Mouse (Mus musculus) splenic B cell, adult 2 months (primary cell): Measurements from ENCODE around the gene Zfp652.

Experiments used
- DNase-seq: peaks from one replicate; pipeline ENCODE4 v3.0.0-alpha.2; 2011; ENCODE audit warnings: low read depth, low spot score
- H3K27me3 ChIP-seq: 2 replicates; pipeline ENCODE4 v1.6.1; 2012; ENCODE audit warnings: mild to moderate bottlenecking, low read length, moderate library complexity, mixed read lengths; ENCODE audit not compliant: control insufficient read depth, poor library complexity, insufficient read depth, severe bottlenecking
- H3K36me3 ChIP-seq: 2 replicates; pipeline ENCODE4 v1.6.1; 2012; ENCODE audit warnings: mild to moderate bottlenecking, low read length, moderate library complexity, mixed read lengths; ENCODE audit not compliant: control insufficient read depth, poor library complexity, insufficient read depth, severe bottlenecking

The Zfp652 gene

GRCm38 (mm10) chr11:95821511-95821910, 109.0 kb downstream of the Zfp652 start:
- Histone ChIP-seq H3K36me3 (no peaks in the 10 kb centered on the region), H3K27me3 (no peaks in the 10 kb centered on the region)
- no peak for DNase-seq

DNA sequence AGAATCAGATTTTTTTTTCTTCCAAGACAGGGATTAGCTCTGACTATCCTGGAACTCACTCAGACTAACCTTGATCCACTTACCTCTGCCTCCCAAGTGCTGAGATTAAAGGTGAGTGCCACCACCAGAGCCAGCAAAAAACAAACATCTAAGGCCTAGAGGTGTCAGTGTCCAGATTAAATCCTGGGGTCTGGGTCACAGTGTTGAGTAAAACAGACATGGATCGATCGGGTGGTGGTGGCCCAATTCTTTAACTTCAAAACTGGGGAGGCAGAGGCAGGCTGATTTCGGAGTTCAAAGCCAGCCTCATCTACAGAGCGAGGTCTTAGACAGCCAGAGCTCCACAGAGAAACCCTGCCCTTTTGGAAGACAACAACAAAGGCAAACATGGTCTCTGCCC, 110.0 kb downstream of the Zfp652 start:
- no peak for DNase-seq
- H3K27me3 ChIP-seq: no peaks in the 10 kb centered on the region

GRCm38 (mm10) chr11:95824071-95824876, 111.8 kb downstream of the Zfp652 start, which contains the start of gene Phospho1:
Gene Phospho1 (plus strand): TSS chr11:95824499.
- H3K27me3 ChIP-seq: no peaks in the 10 kb centered on the region
- DNase-seq: peak; percentile 89

More for the DNA sequence above, 110.0 kb downstream of the Zfp652 start:
- no peaks in the 10 kb centered on the region for H3K36me3 ChIP-seq

GRCm38 (mm10) chr11:95824877-95825243, 112.4 kb downstream of the Zfp652 start:
- peak; percentile 24 for DNase-seq
- no peaks in the 10 kb centered on the region for H3K27me3 ChIP-seq
- H3K36me3 ChIP-seq: no peaks in the 10 kb centered on the region

More at GRCm38 (mm10) chr11:95824071-95824876, 111.8 kb downstream of the Zfp652 start, which contains the start of gene Phospho1:
- no peaks in the 10 kb centered on the region for H3K36me3 ChIP-seq

DNA sequence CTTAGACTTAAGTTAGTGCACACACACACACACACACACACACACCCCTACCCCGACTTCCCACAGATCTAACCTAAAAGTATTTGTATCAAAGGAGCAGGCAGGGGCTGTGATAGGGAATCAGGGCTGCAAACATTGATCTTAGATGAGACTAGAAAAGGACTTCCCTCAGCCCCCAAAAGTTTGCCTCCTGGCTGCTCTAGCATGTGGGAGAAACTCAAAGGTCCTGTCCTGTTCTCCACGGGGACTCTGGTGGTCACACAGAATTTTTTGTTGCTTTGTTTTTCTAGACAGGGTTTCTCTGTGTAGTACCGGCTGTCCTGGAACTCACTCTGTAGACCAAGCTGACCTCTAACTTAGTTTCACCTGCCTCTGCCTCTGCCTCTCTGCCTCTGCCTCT, 113.2 kb downstream of the Zfp652 start:
- DNase-seq: no peak
- Histone ChIP-seq H3K27me3 (no peaks in the 10 kb centered on the region), H3K36me3 (no peaks in the 10 kb centered on the region)

- no peak for DNase-seq
- H3K27me3 ChIP-seq: no peaks in the 10 kb centered on the region
- no peaks in the 10 kb centered on the region for H3K36me3 ChIP-seq
Measured at GRCm38 (mm10) chr11:95826317-95827167, 114.1 kb downstream of the Zfp652 start.

GRCm38 (mm10) chr11:95827168-95827447, 114.6 kb downstream of the Zfp652 start:
- H3K27me3 ChIP-seq: no peaks in the 10 kb centered on the region
- DNase-seq: no peak
- H3K36me3 ChIP-seq: peaks cover 1% of the 10 kb centered on the region; the same call in 1 of the 2 replicates

DNA sequence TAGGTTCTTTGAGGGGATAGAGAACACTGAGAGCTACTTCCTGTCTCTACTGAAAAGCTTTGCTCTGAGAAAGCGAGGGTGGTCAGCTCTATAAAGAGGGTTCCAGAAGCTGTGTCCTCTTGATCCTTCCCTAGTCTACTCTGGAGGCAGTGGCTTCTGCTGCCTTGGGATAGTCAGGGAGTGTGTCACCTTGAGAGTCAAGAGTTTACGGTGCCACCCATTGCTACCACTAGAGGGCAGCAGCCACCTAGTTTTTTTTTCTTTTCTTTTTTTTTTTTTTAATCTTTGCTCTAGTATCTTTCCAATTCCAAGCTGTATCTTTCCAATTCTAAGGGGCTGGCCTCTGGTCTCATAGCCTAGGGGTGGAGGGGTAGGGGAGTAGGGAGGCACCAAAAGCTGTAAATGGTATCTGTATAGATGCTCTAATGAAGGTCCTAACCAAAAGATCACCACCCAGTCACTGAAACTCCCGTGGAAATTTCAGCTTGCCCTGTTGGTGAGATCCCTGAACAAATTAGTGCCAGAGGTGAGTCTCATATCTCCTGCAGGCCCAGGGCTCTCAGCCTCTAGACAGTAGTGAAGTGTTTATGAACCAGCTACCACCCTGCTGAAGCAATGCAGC, 115.1 kb downstream of the Zfp652 start:
- DNase-seq: peak; percentile 83
- no peaks in the 10 kb centered on the region for H3K27me3 ChIP-seq
- H3K36me3 ChIP-seq: peaks cover 6% of the 10 kb centered on the region

- Histone ChIP-seq H3K27me3 (no peaks in the 10 kb centered on the region), H3K36me3 (peaks cover 12% of the 10 kb centered on the region)
- DNase-seq: peak; percentile 27
Measured at GRCm38 (mm10) chr11:95828181-95828964, 115.9 kb downstream of the Zfp652 start.

GRCm38 (mm10) chr11:95829526-95830050, 117.1 kb downstream of the Zfp652 start:
- H3K27me3 ChIP-seq: no peaks in the 10 kb centered on the region
- DNase-seq: no peak
- H3K36me3 ChIP-seq: peaks cover 12% of the 10 kb centered on the region

DNA sequence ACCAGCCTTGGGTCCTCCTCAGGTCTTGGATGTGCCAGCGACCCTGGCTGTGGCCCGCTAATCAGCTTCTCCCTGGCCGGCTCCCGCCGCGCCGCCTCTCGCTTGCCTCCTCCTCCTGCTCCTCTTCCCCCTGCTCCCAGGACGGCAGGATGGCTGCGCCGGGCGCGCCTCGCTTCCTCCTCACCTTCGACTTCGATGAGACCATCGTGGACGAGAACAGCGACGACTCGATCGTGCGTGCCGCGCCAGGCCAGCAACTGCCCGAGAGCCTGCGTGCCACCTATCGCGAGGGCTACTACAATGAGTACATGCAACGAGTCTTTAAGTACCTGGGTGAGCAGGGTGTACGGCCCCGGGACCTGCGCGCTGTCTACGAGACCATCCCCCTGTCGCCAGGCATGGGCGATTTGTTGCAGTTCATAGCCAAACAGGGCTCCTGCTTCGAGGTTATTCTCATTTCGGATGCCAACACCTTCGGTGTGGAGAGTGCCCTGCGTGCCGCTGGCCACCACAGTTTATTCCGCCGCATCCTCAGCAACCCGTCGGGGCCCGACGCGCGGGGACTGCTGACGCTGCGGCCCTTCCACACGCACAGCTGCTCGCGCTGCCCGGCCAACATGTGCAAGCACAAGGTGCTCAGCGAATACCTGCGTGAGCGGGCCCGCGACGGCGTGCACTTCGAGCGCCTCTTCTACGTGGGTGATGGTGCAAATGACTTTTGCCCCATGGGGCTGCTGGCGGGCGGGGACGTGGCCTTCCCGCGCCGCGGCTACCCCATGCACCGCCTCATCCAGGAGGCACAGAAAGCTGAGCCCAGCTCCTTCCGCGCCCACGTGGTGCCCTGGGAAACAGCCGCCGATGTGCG, 118.2 kb downstream of the Zfp652 start:
- peak; percentile 57 for DNase-seq
- no peaks in the 10 kb centered on the region for H3K27me3 ChIP-seq
- H3K36me3 ChIP-seq: peaks cover 12% of the 10 kb centered on the region

DNA sequence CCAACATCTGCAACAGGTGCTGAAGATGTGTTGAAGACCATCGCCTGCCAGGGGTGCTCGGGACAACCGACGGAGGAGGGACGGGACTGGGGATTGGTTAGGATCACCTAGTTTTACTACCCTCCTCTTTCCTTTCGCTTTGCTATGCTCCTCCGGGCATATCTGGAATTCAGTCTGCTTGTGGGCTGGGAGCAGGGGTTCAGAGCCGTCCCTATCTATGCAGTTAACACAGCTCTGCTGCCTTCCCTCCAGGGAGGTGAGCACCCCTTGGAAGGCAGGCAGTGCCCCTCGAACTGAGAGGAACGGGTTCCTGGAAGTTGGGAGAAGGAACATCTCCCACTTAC, 118.8 kb downstream of the Zfp652 start:
- H3K27me3 ChIP-seq: no peaks in the 10 kb centered on the region
- H3K36me3 ChIP-seq: peaks cover 14% of the 10 kb centered on the region
- no peak for DNase-seq

- peak; percentile 50 for DNase-seq
- no peaks in the 10 kb centered on the region for H3K27me3 ChIP-seq
- H3K36me3 ChIP-seq: peaks cover 14% of the 10 kb centered on the region
Measured at GRCm38 (mm10) chr11:95831641-95832040, 119.2 kb downstream of the Zfp652 start.
